Mouse (Mus musculus): ENCODE data around the gene Slco1c1.

The Slco1c1 gene

GRCm38 (mm10) chr6:141523747-141524640 lies at the start of gene Slco1c1:
TSS of gene Slco1c1 (plus strand) at chr6:141524368.
- in situ Hi-C loops (cut with MseI, MboI): no loop called here

GRCm38 (mm10) chr6:141474696-141475095 lies 49.5 kb upstream of the Slco1c1 start:
- in situ Hi-C loops (cut with MseI, MboI): no loop called here

GRCm38 (mm10) chr6:141485302-141486021 lies 38.7 kb upstream of the Slco1c1 start:
- in situ Hi-C loops (cut with MseI, MboI): loop anchor here (10.0 kb wide), 1 partner anchor 309 kb away; no protein-coding TSS in a partner anchor

- in situ Hi-C loops (cut with MseI, MboI): loop anchor here (10.0 kb wide), 1 partner anchor 308 kb away; no protein-coding TSS in a partner anchor
Measured at GRCm38 (mm10) chr6:141487266-141487665, 36.9 kb upstream of the Slco1c1 start.

GRCm38 (mm10) chr6:141488619-141489018 lies 35.5 kb upstream of the Slco1c1 start:
- in situ Hi-C loops (cut with MseI, MboI): loop anchor here (10.0 kb wide), 1 partner anchor 306 kb away; no protein-coding TSS in a partner anchor

- in situ Hi-C loops (cut with MseI, MboI): no loop called here
Measured at GRCm38 (mm10) chr6:141494909-141495308, 29.3 kb upstream of the Slco1c1 start.

- in situ Hi-C loops (cut with MseI, MboI): no loop called here
Measured at GRCm38 (mm10) chr6:141495634-141496418, 28.3 kb upstream of the Slco1c1 start.

GRCm38 (mm10) chr6:141499511-141499910 lies 24.7 kb upstream of the Slco1c1 start:
- in situ Hi-C loops (cut with MseI, MboI): no loop called here

- in situ Hi-C loops (cut with MseI, MboI): no loop called here
Measured at GRCm38 (mm10) chr6:141501171-141501570, 23.0 kb upstream of the Slco1c1 start.

GRCm38 (mm10) chr6:141522541-141522940 lies 1.6 kb upstream of the Slco1c1 start:
- in situ Hi-C loops (cut with MseI, MboI): no loop called here

- in situ Hi-C loops (cut with MseI, MboI): no loop called here
Measured at GRCm38 (mm10) chr6:141525787-141526186, 1.6 kb downstream of the Slco1c1 start.

GRCm38 (mm10) chr6:141530865-141531264 lies 6.7 kb downstream of the Slco1c1 start:
- in situ Hi-C loops (cut with MseI, MboI): no loop called here

GRCm38 (mm10) chr6:141537298-141537697 lies 13.1 kb downstream of the Slco1c1 start:
- in situ Hi-C loops (cut with MseI, MboI): no loop called here

- in situ Hi-C loops (cut with MseI, MboI): no loop called here
Measured at GRCm38 (mm10) chr6:141541136-141541535, 17.0 kb downstream of the Slco1c1 start.

- in situ Hi-C loops (cut with MseI, MboI): no loop called here
Measured at GRCm38 (mm10) chr6:141543344-141543743, 19.2 kb downstream of the Slco1c1 start.

GRCm38 (mm10) chr6:141558118-141558517 lies 34.0 kb downstream of the Slco1c1 start:
- in situ Hi-C loops (cut with MseI, MboI): no loop called here

- in situ Hi-C loops (cut with MseI, MboI): no loop called here
Measured at GRCm38 (mm10) chr6:141567366-141567765, 43.2 kb downstream of the Slco1c1 start.

- in situ Hi-C loops (cut with MseI, MboI): no loop called here
Measured at GRCm38 (mm10) chr6:141567852-141568558, 43.8 kb downstream of the Slco1c1 start.

- in situ Hi-C loops (cut with MseI, MboI): no loop called here
Measured at GRCm38 (mm10) chr6:141568559-141568946, 44.4 kb downstream of the Slco1c1 start.

GRCm38 (mm10) chr6:141576646-141577200 lies 52.6 kb downstream of the Slco1c1 start:
- in situ Hi-C loops (cut with MseI, MboI): no loop called here

Data from mouse trophoblast stem cell (cell line).